Mouse (Mus musculus) G1E-ER4 (cell line): ENCODE measurements around the gene Rps26. TPM values are rescaled to one million over a fixed set of nuclear protein-coding genes. Genes with fewer than 3 reads are reported as not detected.

ENCODE experiments used
- GATA1 ChIP-seq: IDR thresholded peaks from one replicate; pipeline ENCODE4 v1.8.0; 2012; ENCODE audit warnings: low read length, inconsistent platforms
- polyA plus RNA-seq: library from polyadenylated mRNA; stranded (reverse); fragments of >175 nt; gene quantifications from 2 replicates; pipeline ENCODE4 v1.2.3, GENCODE M21; 2012

The Rps26 gene
- polyA plus RNA-seq, 1 experiment, result 1,312 TPM

- no peak for TF ChIP-seq GATA1
Observed at GRCm38 (mm10) chr10:128622702-128623101, 3.8 kb downstream of the Rps26 start.

- no peak for TF ChIP-seq GATA1
Observed at GRCm38 (mm10) chr10:128621986-128622520, 4.5 kb downstream of the Rps26 start.

- no peak for TF ChIP-seq GATA1
Observed at GRCm38 (mm10) chr10:128620241-128620640, 6.3 kb downstream of the Rps26 start.

GRCm38 (mm10) chr10:128618570-128618969 lies 8.0 kb downstream of the Rps26 start:
- TF ChIP-seq GATA1, result no peak

- TF ChIP-seq GATA1, result no peak
Observed at GRCm38 (mm10) chr10:128614934-128615333, 11.6 kb downstream of the Rps26 start.

DNA sequence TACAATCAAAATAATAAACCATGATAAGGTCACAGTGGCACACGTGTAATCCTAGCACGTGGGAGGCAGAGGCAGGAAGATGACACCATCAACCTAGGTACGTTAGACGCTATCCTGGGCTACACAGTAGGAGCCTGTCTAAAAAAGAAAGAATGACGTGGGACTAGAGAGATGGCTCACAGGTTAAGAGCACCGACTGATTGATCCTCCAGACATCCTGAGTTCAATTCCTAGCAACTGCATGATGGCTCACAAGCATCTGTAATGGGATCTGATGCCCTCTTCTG lies 13.4 kb downstream of the Rps26 start:
- no peak for TF ChIP-seq GATA1

DNA sequence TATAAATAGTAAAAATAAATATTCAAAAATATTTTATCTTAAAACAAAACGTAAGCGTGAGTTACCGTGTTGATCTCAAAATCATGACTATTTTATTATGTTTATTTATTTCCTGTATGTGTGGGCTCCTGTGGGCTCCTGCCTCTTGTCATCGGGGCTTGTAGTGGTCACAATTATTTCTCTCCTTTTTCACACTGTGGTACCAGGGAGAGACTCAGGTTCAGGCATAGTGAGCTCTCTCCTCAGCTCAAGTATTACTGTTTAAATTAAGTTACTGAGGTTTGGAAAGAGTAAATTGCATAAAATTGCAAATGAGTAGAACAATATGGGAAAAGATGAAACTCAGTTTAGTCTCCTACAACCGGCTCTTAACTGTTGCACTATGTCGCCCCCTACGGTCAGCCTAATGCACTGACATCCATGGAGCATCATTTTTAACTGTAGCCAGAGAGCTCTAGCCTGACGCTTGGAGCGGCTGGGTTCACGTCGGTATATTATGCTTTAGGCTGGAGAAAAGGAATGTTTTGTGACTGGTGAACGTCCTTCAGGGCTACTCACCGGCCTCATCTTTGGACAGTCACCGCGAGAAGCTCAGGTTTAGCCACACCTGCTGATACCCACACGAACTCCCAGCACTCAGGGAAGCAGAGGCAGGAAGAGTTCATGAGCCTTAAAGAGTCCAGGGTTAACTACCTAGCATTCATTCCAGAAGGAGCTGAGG lies 14.0 kb downstream of the Rps26 start:
- no peak for TF ChIP-seq GATA1

- TF ChIP-seq GATA1, result no peak
Observed at GRCm38 (mm10) chr10:128606483-128606882, 20.1 kb downstream of the Rps26 start.

- no peak for TF ChIP-seq GATA1
Observed at GRCm38 (mm10) chr10:128602470-128603128, 23.9 kb downstream of the Rps26 start.

DNA sequence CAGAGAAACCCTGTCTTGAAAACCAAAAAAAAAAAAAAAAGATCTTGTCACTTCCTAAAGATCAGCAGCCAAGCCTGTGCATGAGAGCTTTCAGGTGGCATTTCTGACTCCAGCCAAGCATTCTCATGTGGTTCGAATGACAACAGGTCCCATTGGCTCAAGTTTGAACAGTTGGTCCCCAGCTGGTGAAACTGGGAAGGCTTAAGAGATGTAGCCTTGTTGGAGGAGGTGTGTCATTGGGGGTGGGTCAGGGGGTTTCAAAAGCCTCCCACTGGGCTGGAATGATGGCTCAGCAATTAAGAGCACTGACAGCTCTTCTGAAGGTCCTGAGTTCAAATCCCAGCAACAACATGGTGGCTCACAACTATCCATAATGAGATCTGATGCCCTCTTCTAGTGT lies 25.0 kb downstream of the Rps26 start:
- TF ChIP-seq GATA1, result no peak

GRCm38 (mm10) chr10:128598476-128598875 lies 28.1 kb downstream of the Rps26 start:
- TF ChIP-seq GATA1, result no peak

DNA sequence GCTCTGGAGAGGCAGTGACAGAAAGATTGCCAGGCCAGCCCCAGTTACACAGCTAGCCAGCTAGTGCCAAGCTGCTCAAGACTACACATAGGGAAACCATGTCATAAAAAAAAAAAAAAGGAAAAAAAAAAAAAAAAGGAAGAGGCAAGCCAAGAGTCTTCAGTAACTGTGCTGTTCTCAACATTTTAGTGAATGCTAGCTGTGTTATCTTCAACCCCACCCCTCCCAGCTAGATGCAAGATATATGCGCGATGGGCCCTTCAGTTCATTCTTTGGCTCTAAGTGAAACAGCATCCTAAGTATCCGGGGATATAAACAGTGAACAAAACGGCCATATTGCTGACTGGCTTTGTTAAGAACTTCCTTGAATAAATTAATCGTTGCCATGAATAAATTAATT lies 33.8 kb downstream of the Rps26 start:
- no peak for TF ChIP-seq GATA1

GRCm38 (mm10) chr10:128591436-128591835 lies 35.1 kb downstream of the Rps26 start:
- no peak for TF ChIP-seq GATA1

DNA sequence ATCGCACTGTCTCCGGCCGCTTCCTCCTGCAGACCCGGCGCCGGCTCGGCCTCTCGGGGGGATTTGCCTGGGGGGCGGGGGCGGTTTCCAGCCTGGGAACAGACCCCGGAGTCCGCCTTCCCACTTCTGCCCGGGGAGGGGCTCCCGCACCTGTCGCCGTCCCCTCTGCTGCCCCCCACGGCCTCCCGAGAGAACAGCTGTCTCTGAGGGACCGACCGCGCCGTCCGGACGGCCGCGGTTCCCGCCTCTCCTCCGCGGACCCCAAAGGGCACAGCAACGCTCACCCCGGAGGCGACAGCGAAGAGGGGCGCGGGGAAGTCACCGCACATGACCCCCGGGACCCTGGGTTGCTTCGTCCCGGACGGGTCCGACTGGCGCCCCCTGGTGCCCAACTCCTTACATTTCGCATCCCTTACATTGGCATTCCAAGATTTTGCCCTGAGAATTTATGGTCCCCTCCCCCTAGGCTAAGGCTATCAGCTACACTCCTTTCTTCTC lies 36.3 kb downstream of the Rps26 start:
- no peak for TF ChIP-seq GATA1

GRCm38 (mm10) chr10:128589464-128590192 lies 36.9 kb downstream of the Rps26 start, which contains the start of gene Erbb3:
Erbb3 (minus strand) TSS chr10:128589652.
- no peak for TF ChIP-seq GATA1

DNA sequence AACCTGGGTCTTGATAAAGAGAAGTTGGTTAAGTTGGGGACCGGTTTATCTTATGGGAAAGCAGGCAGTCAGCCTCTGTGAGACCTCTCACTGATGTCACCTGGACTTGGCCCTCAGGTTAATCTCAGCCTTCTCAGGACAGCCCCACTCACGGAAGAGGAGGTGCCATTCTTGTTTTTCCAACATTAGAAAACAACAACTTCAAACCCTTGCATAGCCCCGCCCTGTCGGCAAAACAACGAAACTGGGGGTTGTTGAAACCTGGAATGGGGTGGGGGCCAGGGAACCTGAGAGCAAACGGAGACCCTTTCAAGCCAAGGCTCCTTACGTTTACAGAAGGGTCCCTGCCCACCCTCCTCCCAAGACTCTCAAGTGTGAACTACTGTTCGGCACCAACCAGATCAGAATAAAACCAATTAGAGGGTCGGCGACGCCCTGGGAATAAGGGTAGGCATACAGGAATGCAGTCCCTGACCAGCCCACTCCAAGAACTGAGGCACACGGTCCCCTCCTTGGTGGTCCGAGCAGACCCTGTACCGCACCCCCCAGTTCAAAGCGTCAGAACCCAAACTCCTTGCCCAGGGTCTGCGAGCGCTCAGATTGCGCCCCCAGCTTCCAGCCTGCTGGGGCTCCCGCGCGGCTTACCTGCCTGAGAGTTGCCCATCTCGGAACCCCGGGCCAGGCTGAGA lies 37.6 kb downstream of the Rps26 start:
- no peak for TF ChIP-seq GATA1

DNA sequence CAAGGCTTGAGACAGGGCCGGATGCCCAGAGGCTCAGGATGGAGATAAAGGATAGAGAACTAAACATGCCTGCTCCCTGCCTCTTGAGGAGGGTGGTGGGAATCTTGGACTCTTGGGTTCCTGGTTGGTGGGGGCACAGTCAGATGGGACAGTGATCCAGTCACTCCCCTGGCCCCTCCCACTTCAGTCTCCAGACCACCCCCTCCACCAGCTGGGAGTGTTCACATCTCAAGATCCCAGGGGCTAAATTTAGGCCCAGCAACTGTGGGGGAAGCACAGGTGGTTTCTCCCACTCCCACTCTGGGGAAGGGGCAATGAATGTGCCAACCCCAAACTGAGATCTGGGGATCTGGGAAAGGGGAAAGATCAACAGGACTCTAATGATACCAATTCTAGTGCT lies 38.4 kb downstream of the Rps26 start:
- TF ChIP-seq GATA1, result no peak
